Mouse (Mus musculus): ENCODE measurements at regions not wholly inside any gene's neighbourhood (a gene's known extent, or its start where the extent isn't known, plus 50 kb on each side); places are given as distances from the start of the nearest gene placed in this dataset.

GRCm38 (mm10) chr12:50874024-50874398 is 225.1 kb upstream of the Prkd1 start:
- Histone ChIP-seq H3K9ac (no peak overlapping the region), H3K36me3 (no peaks in the 10 kb centered on the region), H3K9me3 (no peaks in the 10 kb centered on the region), H3K27me3 (replicated peaks) (no peaks in the 10 kb centered on the region), H3K4me2 (replicated peaks) (no peak overlapping the region), H3K4me3 (replicated peaks) (no peak overlapping the region), H3K4me1 (replicated peaks) (no peaks in the 10 kb centered on the region), H3K27ac (no peak overlapping the region)
- ATAC-seq = no peak
- WGBS = 91% methylated on average over 4 of the region's 4 CpGs

GRCm38 (mm10) chr12:50873390-50874023 is 224.6 kb upstream of the Prkd1 start:
- no peak for ATAC-seq
- no peaks in the 10 kb centered on the region for H3K9me3 ChIP-seq
- 86% methylated on average over 11 of the region's 11 CpGs for WGBS
- no peak overlapping the region for H3K9ac ChIP-seq
- no peaks in the 10 kb centered on the region for H3K36me3 ChIP-seq
- H3K4me3 ChIP-seq (replicated peaks) = no peak overlapping the region
- H3K4me2 ChIP-seq (replicated peaks) = no peak overlapping the region
- no peak overlapping the region for H3K27ac ChIP-seq
- no peaks in the 10 kb centered on the region for H3K4me1 ChIP-seq (replicated peaks)
- no peaks in the 10 kb centered on the region for H3K27me3 ChIP-seq (replicated peaks)

GRCm38 (mm10) chr12:50851644-50852043 is 202.7 kb upstream of the Prkd1 start:
- ATAC-seq = no peak
- Histone ChIP-seq H3K4me2 (replicated peaks) (no peak overlapping the region), H3K4me3 (replicated peaks) (no peak overlapping the region), H3K27me3 (replicated peaks) (no peaks in the 10 kb centered on the region), H3K9me3 (no peaks in the 10 kb centered on the region), H3K4me1 (replicated peaks) (no peaks in the 10 kb centered on the region), H3K27ac (no peak overlapping the region), H3K36me3 (no peaks in the 10 kb centered on the region), H3K9ac (no peak overlapping the region)
- WGBS = 75% methylated on average over 3 of the region's 3 CpGs

GRCm38 (mm10) chr12:50847976-50848375 is 199.1 kb upstream of the Prkd1 start:
- H3K27ac ChIP-seq = no peak overlapping the region
- H3K36me3 ChIP-seq = no peaks in the 10 kb centered on the region
- no peaks in the 10 kb centered on the region for H3K27me3 ChIP-seq (replicated peaks)
- H3K4me3 ChIP-seq (replicated peaks) = no peak overlapping the region
- no peaks in the 10 kb centered on the region for H3K9me3 ChIP-seq
- no peak overlapping the region for H3K4me2 ChIP-seq (replicated peaks)
- 81% methylated on average over 3 of the region's 3 CpGs for WGBS
- H3K4me1 ChIP-seq (replicated peaks) = no peaks in the 10 kb centered on the region
- H3K9ac ChIP-seq = no peak overlapping the region
- ATAC-seq = no peak

- no peak overlapping the region for H3K4me3 ChIP-seq (replicated peaks)
- H3K9me3 ChIP-seq = no peaks in the 10 kb centered on the region
- H3K27me3 ChIP-seq (replicated peaks) = no peaks in the 10 kb centered on the region
- H3K36me3 ChIP-seq = no peaks in the 10 kb centered on the region
- no peaks in the 10 kb centered on the region for H3K4me1 ChIP-seq (replicated peaks)
- 91% methylated on average over 6 of the region's 6 CpGs for WGBS
- ATAC-seq = no peak
- no peak overlapping the region for H3K9ac ChIP-seq
- H3K27ac ChIP-seq = no peak overlapping the region
- no peak overlapping the region for H3K4me2 ChIP-seq (replicated peaks)
Measured at GRCm38 (mm10) chr12:50842744-50843143, 193.8 kb upstream of the Prkd1 start.

GRCm38 (mm10) chr12:50839391-50839790 is 190.5 kb upstream of the Prkd1 start:
- H3K9ac ChIP-seq = no peak overlapping the region
- H3K4me1 ChIP-seq (replicated peaks) = no peaks in the 10 kb centered on the region
- no peaks in the 10 kb centered on the region for H3K36me3 ChIP-seq
- H3K9me3 ChIP-seq = no peaks in the 10 kb centered on the region
- no peak for ATAC-seq
- H3K4me3 ChIP-seq (replicated peaks) = no peak overlapping the region
- WGBS = 72% methylated on average over 2 of the region's 2 CpGs
- H3K27me3 ChIP-seq (replicated peaks) = no peaks in the 10 kb centered on the region
- no peak overlapping the region for H3K4me2 ChIP-seq (replicated peaks)
- no peak overlapping the region for H3K27ac ChIP-seq

- Histone ChIP-seq H3K9ac (no peak overlapping the region), H3K27me3 (replicated peaks) (no peaks in the 10 kb centered on the region), H3K4me1 (replicated peaks) (no peaks in the 10 kb centered on the region), H3K9me3 (no peaks in the 10 kb centered on the region), H3K4me3 (replicated peaks) (no peak overlapping the region), H3K36me3 (no peaks in the 10 kb centered on the region), H3K4me2 (replicated peaks) (no peak overlapping the region), H3K27ac (no peak overlapping the region)
- 78% methylated on average over 7 of the region's 7 CpGs for WGBS
- ATAC-seq = no peak
Measured at GRCm38 (mm10) chr12:50808731-50809281, 159.9 kb upstream of the Prkd1 start.

- 49% methylated on average over 3 of the region's 3 CpGs for WGBS
- Histone ChIP-seq H3K36me3 (no peaks in the 10 kb centered on the region), H3K9me3 (no peaks in the 10 kb centered on the region), H3K4me1 (replicated peaks) (no peaks in the 10 kb centered on the region), H3K27me3 (replicated peaks) (no peaks in the 10 kb centered on the region), H3K9ac (no peak overlapping the region), H3K4me3 (replicated peaks) (no peak overlapping the region), H3K27ac (no peak overlapping the region), H3K4me2 (replicated peaks) (no peak overlapping the region)
- no peak for ATAC-seq
Measured at GRCm38 (mm10) chr12:50804391-50804790, 155.5 kb upstream of the Prkd1 start.

- no peak overlapping the region for H3K4me3 ChIP-seq (replicated peaks)
- H3K4me2 ChIP-seq (replicated peaks) = no peak overlapping the region
- no peak overlapping the region for H3K9ac ChIP-seq
- no peaks in the 10 kb centered on the region for H3K4me1 ChIP-seq (replicated peaks)
- no peaks in the 10 kb centered on the region for H3K36me3 ChIP-seq
- WGBS = 69% methylated on average over 8 of the region's 8 CpGs
- ATAC-seq = no peak
- H3K27me3 ChIP-seq (replicated peaks) = no peaks in the 10 kb centered on the region
- H3K9me3 ChIP-seq = no peaks in the 10 kb centered on the region
- H3K27ac ChIP-seq = no peak overlapping the region
Measured at GRCm38 (mm10) chr12:50765156-50765940, 116.5 kb upstream of the Prkd1 start.

GRCm38 (mm10) chr12:50764457-50764856 is 115.6 kb upstream of the Prkd1 start:
- Histone ChIP-seq H3K9ac (no peak overlapping the region), H3K4me1 (replicated peaks) (no peaks in the 10 kb centered on the region), H3K9me3 (no peaks in the 10 kb centered on the region), H3K4me2 (replicated peaks) (no peak overlapping the region), H3K27ac (no peak overlapping the region), H3K36me3 (no peaks in the 10 kb centered on the region), H3K4me3 (replicated peaks) (no peak overlapping the region), H3K27me3 (replicated peaks) (no peaks in the 10 kb centered on the region)
- no peak for ATAC-seq
- WGBS = 71% methylated on average over 2 of the region's 2 CpGs

- no peak overlapping the region for H3K4me2 ChIP-seq (replicated peaks)
- no peak overlapping the region for H3K9ac ChIP-seq
- 84% methylated on average over 9 of the region's 9 CpGs for WGBS
- H3K4me1 ChIP-seq (replicated peaks) = no peaks in the 10 kb centered on the region
- H3K27ac ChIP-seq = no peak overlapping the region
- no peak overlapping the region for H3K4me3 ChIP-seq (replicated peaks)
- no peak for ATAC-seq
- H3K9me3 ChIP-seq = no peaks in the 10 kb centered on the region
- no peaks in the 10 kb centered on the region for H3K36me3 ChIP-seq
- H3K27me3 ChIP-seq (replicated peaks) = no peaks in the 10 kb centered on the region
Measured at GRCm38 (mm10) chr12:50734135-50734534, 85.2 kb upstream of the Prkd1 start.

- no peaks in the 10 kb centered on the region for H3K36me3 ChIP-seq
- H3K9ac ChIP-seq = no peak overlapping the region
- no peak overlapping the region for H3K4me3 ChIP-seq (replicated peaks)
- 74% methylated on average over 5 of the region's 5 CpGs for WGBS
- no peak for ATAC-seq
- H3K9me3 ChIP-seq = no peaks in the 10 kb centered on the region
- H3K27ac ChIP-seq = no peak overlapping the region
- no peaks in the 10 kb centered on the region for H3K4me1 ChIP-seq (replicated peaks)
- H3K27me3 ChIP-seq (replicated peaks) = no peaks in the 10 kb centered on the region
- no peak overlapping the region for H3K4me2 ChIP-seq (replicated peaks)
Measured at GRCm38 (mm10) chr12:50712615-50713014, 63.7 kb upstream of the Prkd1 start.

All from intestine, embryonic 15.5 days (tissue).